Mouse (Mus musculus) telencephalon, adult 2 months (tissue): ENCODE data around the gene Slco2b1.
A peak's percentile ranks its signal among the peaks of the same experiment; 100 is the strongest.
"Not testable (repeated sequence)": the region's sequence is repeated elsewhere in the genome, so short reads cannot be mapped to it uniquely, and the experiment has no call there.

Experiments
- DNase-seq: peaks from one replicate; pipeline ENCODE4 v3.0.0-alpha.2; 2011; ENCODE audit warnings: low read depth, low spot score

Slco2b1 gene

DNA sequence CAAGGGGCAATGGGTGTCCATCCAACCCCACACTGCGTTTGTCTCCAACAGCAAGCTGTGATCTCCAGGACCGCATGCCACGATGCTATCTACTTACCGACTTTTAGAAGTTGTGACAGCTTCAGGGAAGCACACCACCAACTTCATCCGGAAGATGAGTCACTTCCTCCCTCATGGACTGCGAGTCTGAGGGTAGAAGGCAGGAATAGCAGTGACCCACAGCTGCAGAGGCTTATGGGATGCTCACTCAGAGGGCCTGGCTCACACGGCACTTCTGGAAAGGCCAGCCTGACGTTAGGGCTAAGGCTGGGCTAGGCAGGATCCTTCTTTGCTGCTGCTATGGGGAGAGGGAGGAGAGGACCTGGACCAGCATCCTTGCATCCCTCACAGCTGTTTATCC, at the start of gene Slco2b1:
Gene Slco2b1 (minus strand): TSS at position 175 of the 400 bp plus-strand sequence.
- no peak for DNase-seq

- peak; percentile 16 for DNase-seq
These were observed 28.1 kb upstream of the Slco2b1 start for GRCm38 (mm10) chr7:99739276-99739675.

GRCm38 (mm10) chr7:99735491-99735890, 24.4 kb upstream of the Slco2b1 start:
- not testable (repeated sequence) for DNase-seq

- DNase-seq, result no peak
These were observed 23.5 kb upstream of the Slco2b1 start for GRCm38 (mm10) chr7:99734612-99735011.

DNA sequence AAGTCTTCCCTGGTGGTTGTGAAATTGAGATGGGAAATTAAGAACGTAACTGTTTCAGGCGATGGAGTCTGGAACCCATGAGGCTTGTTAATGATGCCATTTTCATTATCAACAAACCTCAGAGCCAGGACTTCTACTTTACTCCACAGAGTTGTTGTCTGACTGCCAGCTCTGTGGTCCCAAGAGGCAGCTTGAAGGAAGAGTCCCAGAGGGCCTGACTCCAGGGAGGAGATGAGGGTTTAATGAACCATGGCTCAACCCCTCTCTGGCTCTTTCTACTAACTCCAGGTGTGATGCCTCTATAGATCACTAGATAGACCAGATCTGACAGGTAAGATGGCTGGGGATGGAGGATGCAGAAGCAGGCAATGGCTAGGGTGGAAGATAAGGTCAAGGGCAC, 18.8 kb upstream of the Slco2b1 start, which contains the start of gene Olfr520:
Gene Olfr520 (plus strand): TSS at position 301 of the 400 bp plus-strand sequence.
- no peak for DNase-seq

GRCm38 (mm10) chr7:99716536-99716935, 5.4 kb upstream of the Slco2b1 start:
- no peak for DNase-seq

- DNase-seq, result no peak
These were observed 1.3 kb upstream of the Slco2b1 start for GRCm38 (mm10) chr7:99712431-99712830.

DNA sequence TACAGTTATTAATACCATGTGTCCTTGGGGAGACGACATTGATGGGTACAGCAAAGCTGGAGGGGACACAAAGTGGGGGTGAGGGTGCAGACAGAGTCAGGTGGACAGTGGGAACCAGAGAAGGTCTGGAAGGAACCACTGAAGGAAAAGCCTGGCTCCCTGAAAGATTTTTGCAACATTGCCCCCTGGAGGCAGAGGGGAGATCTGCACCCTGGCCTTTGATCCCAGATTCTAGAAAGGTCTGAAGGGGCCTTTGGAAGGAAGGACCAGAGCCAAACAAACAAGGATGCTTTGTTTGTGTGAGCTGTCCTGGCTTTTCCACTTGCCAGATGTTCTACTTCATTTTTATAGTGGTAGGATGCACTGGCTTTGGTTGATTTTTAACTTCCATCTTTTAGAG, 664 bp downstream of the Slco2b1 start:
- no peak for DNase-seq

GRCm38 (mm10) chr7:99709992-99710391, 1.1 kb downstream of the Slco2b1 start:
- DNase-seq, result no peak

- DNase-seq, result no peak
These were observed 2.4 kb downstream of the Slco2b1 start for GRCm38 (mm10) chr7:99708750-99709149.

GRCm38 (mm10) chr7:99708301-99708721, 2.8 kb downstream of the Slco2b1 start:
- peak; percentile 96 for DNase-seq

DNA sequence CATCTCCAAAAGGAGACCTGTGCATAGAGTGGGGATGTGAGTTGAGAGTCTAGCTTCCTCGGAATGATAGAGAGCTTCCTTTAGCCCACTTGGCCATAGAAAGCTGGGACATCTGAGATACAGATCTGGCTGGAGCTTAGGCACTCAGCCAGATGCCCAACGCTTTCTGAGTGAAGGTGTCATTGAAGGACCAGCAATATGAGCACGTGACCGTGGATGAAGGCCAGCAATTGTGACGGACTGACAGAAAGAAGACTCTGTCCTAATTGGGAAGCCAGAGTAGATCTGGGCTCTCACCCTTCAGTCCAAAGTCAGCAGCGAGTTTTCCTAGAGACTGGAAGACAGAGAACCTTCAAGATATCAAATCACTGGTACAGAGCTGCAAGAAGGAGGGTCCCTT, 3.5 kb downstream of the Slco2b1 start:
- DNase-seq, result no peak

DNA sequence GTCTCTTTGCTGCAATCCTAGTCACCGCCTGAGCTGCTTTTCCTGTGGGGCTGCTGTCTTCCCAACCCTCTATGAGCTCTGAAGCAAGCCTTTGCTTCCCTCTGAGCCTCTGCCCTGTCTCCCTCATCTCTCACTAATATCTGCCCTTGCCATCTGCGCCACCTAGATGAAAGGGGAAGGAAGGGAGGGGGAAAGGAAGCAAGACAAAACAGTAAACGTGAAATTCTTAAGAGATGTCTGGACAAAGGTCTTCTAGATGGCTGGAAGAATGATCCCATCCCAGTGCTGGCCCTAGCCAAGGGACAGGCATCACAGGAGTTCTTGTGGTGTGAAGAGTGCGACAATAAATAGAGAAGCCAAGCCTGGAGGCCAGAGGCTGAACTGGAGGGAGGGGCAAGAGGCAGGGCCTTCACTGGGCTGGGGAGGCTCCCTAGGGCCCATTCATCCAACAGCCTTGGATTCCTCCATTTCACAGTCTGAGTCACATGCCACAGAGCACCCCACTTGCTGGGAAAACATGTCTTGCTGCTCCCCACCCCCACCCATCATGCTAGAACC, 4.0 kb downstream of the Slco2b1 start:
- no peak for DNase-seq

- no peak for DNase-seq
These were observed 4.7 kb downstream of the Slco2b1 start for GRCm38 (mm10) chr7:99706341-99707037.

DNA sequence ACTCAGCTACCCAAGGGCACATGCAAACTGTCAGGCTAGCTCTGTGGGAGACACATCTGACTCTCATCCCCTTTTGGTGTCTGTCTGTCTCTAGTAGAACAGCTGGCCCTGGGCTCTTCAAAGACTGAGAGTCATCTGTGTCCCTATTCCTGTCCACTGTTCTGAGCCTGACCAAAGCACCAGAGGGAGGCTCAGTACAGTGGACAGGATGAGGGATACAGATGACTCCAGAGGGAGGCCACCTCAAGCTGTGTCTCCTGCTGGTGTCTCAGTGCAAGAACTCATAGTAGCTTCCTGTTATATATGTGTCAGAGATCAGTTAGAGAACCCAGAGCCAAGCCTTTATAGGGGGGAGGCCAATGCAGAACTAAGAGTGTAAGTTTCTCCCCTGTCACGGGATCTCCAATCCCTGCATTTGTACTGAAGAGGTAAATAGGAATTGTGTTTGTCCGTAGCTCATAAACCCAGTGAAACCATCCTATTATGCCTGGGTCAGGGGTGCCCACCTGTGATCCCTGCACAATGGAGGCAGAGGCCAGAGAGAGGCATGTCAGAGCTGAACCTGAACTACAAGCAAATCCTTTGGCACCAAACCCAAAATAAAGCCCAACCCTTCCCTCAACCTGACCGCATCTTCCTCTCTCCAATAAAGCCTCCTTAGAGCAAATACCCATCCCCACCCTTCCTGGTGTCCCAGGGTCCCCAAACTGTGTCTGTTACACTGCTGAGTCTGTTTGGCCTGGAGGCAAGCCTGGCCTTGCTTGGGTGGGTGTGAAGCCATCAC, 6.2 kb downstream of the Slco2b1 start:
- no peak for DNase-seq

- DNase-seq, result no peak
These were observed 8.9 kb downstream of the Slco2b1 start for GRCm38 (mm10) chr7:99702201-99702600.

DNA sequence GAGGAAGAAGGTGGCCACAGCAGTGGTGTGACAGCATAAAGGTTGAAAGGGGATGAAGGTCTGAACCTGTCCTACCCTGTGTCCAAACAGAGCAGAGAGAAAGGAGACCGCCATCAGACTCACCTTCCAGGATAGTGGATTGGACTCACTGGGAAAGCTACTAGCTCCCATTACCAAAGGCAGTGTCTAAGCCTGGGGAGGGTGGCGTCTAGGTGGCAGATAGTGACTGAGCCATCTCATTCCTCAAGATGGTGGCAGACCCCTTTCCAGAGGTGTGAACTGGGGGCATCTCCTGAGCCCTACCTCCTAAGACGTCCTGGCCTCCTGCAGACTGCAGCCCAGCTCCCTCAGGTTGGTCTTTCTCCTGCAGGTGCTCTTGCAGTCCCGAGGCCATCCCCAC, 10.5 kb downstream of the Slco2b1 start:
- DNase-seq, result no peak

GRCm38 (mm10) chr7:99699709-99700151, 11.4 kb downstream of the Slco2b1 start:
- DNase-seq, result no peak

DNA sequence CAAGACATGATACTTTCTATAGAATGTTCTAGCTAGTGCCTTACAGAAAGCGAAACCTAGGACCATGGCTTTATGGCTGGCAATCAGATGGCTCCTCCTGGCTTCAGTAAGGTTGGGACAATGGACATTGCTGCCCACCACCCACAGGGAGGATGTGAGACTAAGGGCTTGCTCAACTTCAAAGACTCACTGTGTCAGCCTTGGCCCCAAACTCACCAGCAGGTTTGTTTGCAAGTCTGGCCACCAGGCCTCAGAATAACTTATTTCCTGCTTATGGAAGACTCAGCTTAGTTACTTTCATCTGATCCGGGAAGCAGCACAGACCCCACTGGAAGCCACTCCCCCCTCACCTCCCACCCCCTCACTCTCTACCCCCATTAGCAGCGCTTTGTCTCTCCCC, 12.0 kb downstream of the Slco2b1 start:
- DNase-seq, result no peak

DNA sequence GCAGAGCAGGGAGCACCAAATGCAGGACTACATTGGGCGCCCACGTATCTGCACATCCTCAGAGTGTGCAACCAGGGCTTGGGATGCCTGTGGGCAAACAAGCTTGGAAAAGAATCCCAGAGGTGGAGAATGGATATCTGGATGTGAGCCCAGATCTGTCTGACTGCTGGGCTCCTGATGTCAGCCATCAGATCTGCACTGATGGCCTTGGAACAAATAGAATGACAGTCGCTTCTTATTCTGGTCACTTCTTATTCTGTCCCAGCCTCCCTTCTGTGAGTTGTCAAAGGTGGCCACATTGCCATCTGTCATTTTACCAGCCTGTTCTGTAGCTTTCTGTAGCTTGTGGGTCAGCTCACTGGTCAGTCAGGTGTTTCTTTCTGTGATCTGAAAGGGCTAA, 12.6 kb downstream of the Slco2b1 start:
- no peak for DNase-seq

GRCm38 (mm10) chr7:99695471-99696057, 15.6 kb downstream of the Slco2b1 start:
- DNase-seq, result no peak

DNA sequence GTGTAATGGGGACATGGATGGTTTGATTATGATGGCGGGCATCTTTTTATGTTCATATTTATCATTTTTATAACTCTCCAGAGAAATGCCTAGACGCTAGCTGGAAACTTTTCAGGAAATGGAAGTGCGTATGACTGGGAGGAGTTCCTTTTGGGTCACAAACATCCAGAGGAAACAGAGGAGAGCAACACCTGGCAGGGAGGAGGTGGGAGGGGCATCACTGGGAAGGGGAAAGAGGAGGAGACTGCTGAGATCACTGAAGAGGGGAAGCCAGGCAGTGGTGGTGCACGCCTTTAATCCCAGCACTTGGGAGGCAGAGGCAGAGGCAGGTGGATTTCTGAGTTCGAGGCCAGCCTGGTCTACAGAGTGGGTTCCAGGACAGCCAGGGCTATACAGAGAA, 16.7 kb downstream of the Slco2b1 start:
- not testable (repeated sequence) for DNase-seq
